Mouse (Mus musculus): ENCODE data around the gene Grhl1. TPM values are rescaled to one million over a fixed set of nuclear protein-coding genes. Genes with fewer than 3 reads are reported as not detected.

The Grhl1 gene
- polyA plus RNA-seq, 1 experiment: 6.5 TPM

- DNase-seq: no peak
- TF ChIP-seq CTCF (IDR thresholded peaks at IDR 0.05; ENCODE audit: insufficient read depth, low read length): no peak
- no peak for TF ChIP-seq POLR2A (IDR thresholded peaks at IDR 0.05; ENCODE audit: borderline replicate concordance, extremely low read depth, low read depth, low read length)
- Histone ChIP-seq H3K4me3 (replicated peaks; ENCODE audit: extremely low read depth, low read depth, low read length) (no peak overlapping the region), H3K4me1 (ENCODE audit: control insufficient read depth, insufficient read depth, low read length) (no peaks in the 10 kb centered on the region)
- 83% methylated on average over 7 of the region's 7 CpGs for WGBS
Observed at GRCm38 (mm10) chr12:24563395-24563960, 8.6 kb upstream of the Grhl1 start.

GRCm38 (mm10) chr12:24565311-24565710 is 6.8 kb upstream of the Grhl1 start:
- no peak for TF ChIP-seq CTCF (IDR thresholded peaks at IDR 0.05; ENCODE audit: insufficient read depth, low read length)
- no peak for TF ChIP-seq POLR2A (IDR thresholded peaks at IDR 0.05; ENCODE audit: borderline replicate concordance, extremely low read depth, low read depth, low read length)
- Histone ChIP-seq H3K4me1 (ENCODE audit: control insufficient read depth, insufficient read depth, low read length) (no peaks in the 10 kb centered on the region), H3K4me3 (replicated peaks; ENCODE audit: extremely low read depth, low read depth, low read length) (no peak overlapping the region)
- WGBS: 70% methylated on average over 6 of the region's 6 CpGs
- DNase-seq: no peak

- WGBS: 83% methylated on average over 3 of the region's 3 CpGs
- no peak for DNase-seq
- H3K4me1 ChIP-seq (ENCODE audit: control insufficient read depth, insufficient read depth, low read length): peaks cover under 1% of the 10 kb centered on the region
- TF ChIP-seq CTCF (IDR thresholded peaks at IDR 0.05; ENCODE audit: insufficient read depth, low read length): no peak
- no peak for TF ChIP-seq POLR2A (IDR thresholded peaks at IDR 0.05; ENCODE audit: borderline replicate concordance, extremely low read depth, low read depth, low read length)
- no peak overlapping the region for H3K4me3 ChIP-seq (replicated peaks; ENCODE audit: extremely low read depth, low read depth, low read length)
Observed at GRCm38 (mm10) chr12:24567606-24568005, 4.5 kb upstream of the Grhl1 start.

GRCm38 (mm10) chr12:24572421-24573274 is 565 bp downstream of the Grhl1 start:
- peaks cover 3% of the 10 kb centered on the region for H3K4me1 ChIP-seq (ENCODE audit: control insufficient read depth, insufficient read depth, low read length)
- WGBS: 5% methylated on average over 48 of the region's 48 CpGs
- TF ChIP-seq POLR2A (IDR thresholded peaks at IDR 0.05; ENCODE audit: borderline replicate concordance, extremely low read depth, low read depth, low read length) (0 out of 2 replicates have a peak, but pooled peaks have one; percentile 11), CTCF (IDR thresholded peaks at IDR 0.05; ENCODE audit: insufficient read depth, low read length) (no peak)
- H3K4me3 ChIP-seq (replicated peaks; ENCODE audit: extremely low read depth, low read depth, low read length): peak overlapping the region; percentile 72
- peak; percentile 43 for DNase-seq

- Histone ChIP-seq H3K4me1 (ENCODE audit: control insufficient read depth, insufficient read depth, low read length) (peaks cover 3% of the 10 kb centered on the region), H3K4me3 (replicated peaks; ENCODE audit: extremely low read depth, low read depth, low read length) (no peak overlapping the region)
- WGBS: 47% methylated on average over 3 of the region's 3 CpGs
- TF ChIP-seq POLR2A (IDR thresholded peaks at IDR 0.05; ENCODE audit: borderline replicate concordance, extremely low read depth, low read depth, low read length): no peak
- no peak for TF ChIP-seq CTCF (IDR thresholded peaks at IDR 0.05; ENCODE audit: insufficient read depth, low read length)
- no peak for DNase-seq
Observed at GRCm38 (mm10) chr12:24573275-24573580, 1.1 kb downstream of the Grhl1 start.

- H3K4me1 ChIP-seq (ENCODE audit: control insufficient read depth, insufficient read depth, low read length): peaks cover 3% of the 10 kb centered on the region
- TF ChIP-seq POLR2A (IDR thresholded peaks at IDR 0.05; ENCODE audit: borderline replicate concordance, extremely low read depth, low read depth, low read length) (no peak), CTCF (IDR thresholded peaks at IDR 0.05; ENCODE audit: insufficient read depth, low read length) (no peak)
- no peak overlapping the region for H3K4me3 ChIP-seq (replicated peaks; ENCODE audit: extremely low read depth, low read depth, low read length)
- 41% methylated on average over 7 of the region's 7 CpGs for WGBS
- no peak for DNase-seq
Observed at GRCm38 (mm10) chr12:24574870-24575269, 2.8 kb downstream of the Grhl1 start.

- Histone ChIP-seq H3K4me3 (replicated peaks; ENCODE audit: extremely low read depth, low read depth, low read length) (no peak overlapping the region), H3K4me1 (ENCODE audit: control insufficient read depth, insufficient read depth, low read length) (no peaks in the 10 kb centered on the region)
- TF ChIP-seq CTCF (IDR thresholded peaks at IDR 0.05; ENCODE audit: insufficient read depth, low read length) (no peak), POLR2A (IDR thresholded peaks at IDR 0.05; ENCODE audit: borderline replicate concordance, extremely low read depth, low read depth, low read length) (no peak)
- 73% methylated on average over 1 of the region's 1 CpGs for WGBS
- no peak for DNase-seq
Observed at GRCm38 (mm10) chr12:24580452-24580851, 8.4 kb downstream of the Grhl1 start.

- H3K4me1 ChIP-seq (ENCODE audit: control insufficient read depth, insufficient read depth, low read length): no peaks in the 10 kb centered on the region
- no peak overlapping the region for H3K4me3 ChIP-seq (replicated peaks; ENCODE audit: extremely low read depth, low read depth, low read length)
- no peak for TF ChIP-seq CTCF (IDR thresholded peaks at IDR 0.05; ENCODE audit: insufficient read depth, low read length)
- no peak for TF ChIP-seq POLR2A (IDR thresholded peaks at IDR 0.05; ENCODE audit: borderline replicate concordance, extremely low read depth, low read depth, low read length)
- no peak for DNase-seq
- 72% methylated on average over 14 of the region's 14 CpGs for WGBS
Observed at GRCm38 (mm10) chr12:24580996-24581683, 9.1 kb downstream of the Grhl1 start.

GRCm38 (mm10) chr12:24583653-24584052 is 11.6 kb downstream of the Grhl1 start:
- TF ChIP-seq CTCF (IDR thresholded peaks at IDR 0.05; ENCODE audit: insufficient read depth, low read length) (no peak), POLR2A (IDR thresholded peaks at IDR 0.05; ENCODE audit: borderline replicate concordance, extremely low read depth, low read depth, low read length) (no peak)
- WGBS: 83% methylated on average over 3 of the region's 3 CpGs
- Histone ChIP-seq H3K4me3 (replicated peaks; ENCODE audit: extremely low read depth, low read depth, low read length) (no peak overlapping the region), H3K4me1 (ENCODE audit: control insufficient read depth, insufficient read depth, low read length) (no peaks in the 10 kb centered on the region)
- DNase-seq: no peak

Measured in lung, adult 2 months (tissue).